17 mouse cellular contexts compared by ENCODE assay signal in the genomic region with DNA sequence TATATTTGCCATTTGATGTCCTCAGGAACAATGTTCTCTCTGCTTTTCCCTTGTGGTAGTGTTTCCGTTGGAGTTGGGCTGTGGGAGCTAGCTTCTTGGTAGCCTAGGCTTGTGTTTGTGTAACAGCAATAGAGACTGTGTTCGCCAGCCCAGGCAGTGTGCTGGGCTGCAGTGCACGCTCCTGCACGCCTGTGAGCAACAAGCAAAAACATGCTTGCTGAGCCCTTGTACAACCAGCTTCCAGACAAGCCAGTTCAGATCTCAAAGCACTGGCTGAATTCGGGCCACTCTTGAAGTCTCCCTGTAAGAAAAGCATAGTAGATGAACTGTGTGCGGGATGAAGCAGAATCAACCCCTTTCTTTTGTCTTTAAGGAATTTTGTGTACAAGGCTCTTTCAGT. TPM values are rescaled to one million over a fixed set of nuclear protein-coding genes. Genes with fewer than 3 reads are reported as not detected.
A peak's percentile ranks its signal among the peaks of the same experiment; 100 is the strongest.
DNase-seq lines count a peak whose midpoint lies in the region; ATAC-seq and TF ChIP-seq lines count a peak whose summit lies in the region.
"Had no signal": no experiment of that assay in that cellular context is flagged by ENCODE, and none has a peak within 500 bp of the region (broad histone marks: within the 10 kb centered on the region; RNA-seq: fewer than 3 reads in every experiment).

No protein-coding gene starts in this region.

- H3K4me3 ChIP-seq in layer of hippocampus, adult 2 months, result peak overlapping the region; percentile 20
- H3K4me3 ChIP-seq in limb, embryonic 15.5 days, result no peak overlapping the region
- H3K4me3 ChIP-seq: midbrain, embryonic 12.5 days had no signal

- H3K27ac ChIP-seq in layer of hippocampus, adult 2 months, result peak overlapping the region; percentile 21
- peak overlapping the region; percentile 64 for H3K27ac ChIP-seq in limb, embryonic 15.5 days
- H3K27ac ChIP-seq: midbrain, embryonic 12.5 days had no signal

- WGBS in limb, embryonic 15.5 days, result 69% methylated on average over 6 of the region's 6 CpGs

- H3K9ac ChIP-seq in limb, embryonic 15.5 days, result no peak overlapping the region
- H3K9ac ChIP-seq: midbrain, embryonic 12.5 days had no signal

- no peak for TF ChIP-seq CTCF in layer of hippocampus, adult 2 months (conservative IDR thresholded peaks at IDR 0.05)

- no peak overlapping the region for H3K4me2 ChIP-seq in limb, embryonic 15.5 days
- H3K4me2 ChIP-seq: midbrain, embryonic 12.5 days had no signal

- H3K27me3 ChIP-seq in limb, embryonic 15.5 days, result peaks cover 7% of the 10 kb centered on the region; the same call in 1 of the 2 replicates
- H3K27me3 ChIP-seq: midbrain, embryonic 12.5 days had no signal

- ATAC-seq in limb, embryonic 15.5 days (ENCODE audit: insufficient number of reproducible peaks, low FRiP score, low TSS enrichment, low read depth), result no peak
- no peak for ATAC-seq in megakaryocyte-erythroid progenitor cell, adult 5-6 weeks (replicated peaks; ENCODE audit: low FRiP score, low TSS enrichment, poor library complexity, severe bottlenecking)
- ATAC-seq: lung, postnatal 0 days had no signal

- no peak for DNase-seq in layer of hippocampus, adult 2 months (ENCODE audit: low spot score in 2 of 2)
- no peak for DNase-seq in layer of hippocampus, postnatal 10 days (ENCODE audit: low spot score in 2 of 2)
- DNase-seq in urinary bladder, postnatal 36 days (ENCODE audit: low spot score in 2 of 2), result peak; percentile 44 to 62
- DNase-seq in urinary bladder, adult 2 months (ENCODE audit: low spot score), result no peak
- no peak for DNase-seq in adipocyte (ENCODE audit: low spot score)
- DNase-seq: adrenal gland, adult 2 months; cerebellum, adult 2 months; cerebellum, postnatal 36 days; kidney, adult 8-10 months; kidney, postnatal 14 days; right cerebral cortex, postnatal 14 days had no signal

- peaks cover 30% of the 10 kb centered on the region for H3K4me1 ChIP-seq in limb, embryonic 15.5 days

- peaks cover 9% of the 10 kb centered on the region; the same call in 1 of the 2 replicates for H3K36me3 ChIP-seq in limb, embryonic 15.5 days

- H3K9me3 ChIP-seq in limb, embryonic 15.5 days, result no peaks in the 10 kb centered on the region
- H3K9me3 ChIP-seq: midbrain, embryonic 12.5 days had no signal

RNA-seq across cellular contexts. Expression of gene Hgfac, which starts 42.0 kb away (rescaled TPM):
- total RNA-seq in layer of hippocampus, adult 2 months (2021), result 1 to 10 TPM; 1.5 to 1.8 TPM
- total RNA-seq in layer of hippocampus, postnatal 10 days (2021), result 1 to 10 TPM in 1 of 2 experiments, under 1 TPM in 1; 0.80 to 1.1 TPM
- polyA plus RNA-seq in urinary bladder, adult 2 months (2012; rRNA removed), result 8.2 and 12.5 TPM in 2 replicates
- 0.37 and 0.49 TPM in 2 replicates for polyA plus RNA-seq in limb, embryonic 15.5 days (2015; fragmentation: Nextera tagmentation; extraction: Ambion mirVana)
- total RNA-seq in megakaryocyte-erythroid progenitor cell, adult 5-6 weeks (2014; fragmentation: Nextera tagmentation), result not detected in 2 replicates
- 1.7 and 2.3 TPM in 2 replicates for total RNA-seq in megakaryocyte-erythroid progenitor cell, adult 5-6 weeks (2017)

RNA-seq across cellular contexts. Expression of gene Rgs12, which starts 50.0 kb away (rescaled TPM):
- total RNA-seq in layer of hippocampus, adult 2 months (2021), result 10 to 100 TPM; 43.2 to 52.5 TPM
- 10 to 100 TPM; 48.3 to 48.6 TPM for total RNA-seq in layer of hippocampus, postnatal 10 days (2021)
- 44.3 and 46.5 TPM in 2 replicates for polyA plus RNA-seq in urinary bladder, adult 2 months (2012; rRNA removed)
- polyA plus RNA-seq in limb, embryonic 15.5 days (2015; fragmentation: Nextera tagmentation; extraction: Ambion mirVana), result 36.4 and 37.5 TPM in 2 replicates
- 40.7 and 47.4 TPM in 2 replicates for total RNA-seq in megakaryocyte-erythroid progenitor cell, adult 5-6 weeks (2014; fragmentation: Nextera tagmentation)
- total RNA-seq in megakaryocyte-erythroid progenitor cell, adult 5-6 weeks (2017), result 30.6 and 38.2 TPM in 2 replicates

RNA-seq across cellular contexts. Expression of gene Dok7, which starts 57.3 kb away (rescaled TPM):
- 10 to 100 TPM; 19.5 to 20.0 TPM for total RNA-seq in layer of hippocampus, adult 2 months (2021)
- total RNA-seq in layer of hippocampus, postnatal 10 days (2021), result 10 to 100 TPM; 16.6 to 20.5 TPM
- polyA plus RNA-seq in urinary bladder, adult 2 months (2012; rRNA removed), result 5.7 and 7.5 TPM in 2 replicates
- 5.5 and 9.5 TPM in 2 replicates for polyA plus RNA-seq in limb, embryonic 15.5 days (2015; fragmentation: Nextera tagmentation; extraction: Ambion mirVana)
- total RNA-seq in megakaryocyte-erythroid progenitor cell, adult 5-6 weeks (2014; fragmentation: Nextera tagmentation), result not detected in 2 replicates
- not detected in 2 replicates for total RNA-seq in megakaryocyte-erythroid progenitor cell, adult 5-6 weeks (2017)
- total RNA-seq: hematopoietic stem cell, adult 5-6 weeks had no signal
- polyA plus RNA-seq: forebrain, embryonic 11.5 days had no signal

Comparison
In these comparisons a context has a peak if more than half of its experiments do, and no peak if none do; other contexts are left out.
1. DNase-seq: peak in urinary bladder, postnatal 36 days (2 of 2); none in layer of hippocampus, adult 2 months (0 of 2), layer of hippocampus, postnatal 10 days (0 of 2), urinary bladder, adult 2 months (single experiment) and adipocyte (single experiment).
2. RNA of gene Dok7, which starts 57.3 kb away (total RNA-seq): 16.6 to 20.5 TPM in layer of hippocampus, postnatal 10 days and 19.5 to 20.0 TPM in layer of hippocampus, adult 2 months; not detected in megakaryocyte-erythroid progenitor cell, adult 5-6 weeks; every median in the first group is over 10 times any median in the second.